Mouse (Mus musculus): ENCODE data around the gene Iapp.
A peak's percentile ranks its signal among the peaks of the same experiment; 100 is the strongest.
"Not testable (repeated sequence)": the region's sequence is repeated elsewhere in the genome, so short reads cannot be mapped to it uniquely, and the experiment has no call there.

Iapp gene

GRCm38 (mm10) chr6:142298098-142298497, at the start of gene Iapp:
Iapp (plus strand) TSS chr6:142298423.
- no peak for DNase-seq

GRCm38 (mm10) chr6:142250738-142251307, 47.4 kb upstream of the Iapp start:
- DNase-seq = not testable (repeated sequence)

DNA sequence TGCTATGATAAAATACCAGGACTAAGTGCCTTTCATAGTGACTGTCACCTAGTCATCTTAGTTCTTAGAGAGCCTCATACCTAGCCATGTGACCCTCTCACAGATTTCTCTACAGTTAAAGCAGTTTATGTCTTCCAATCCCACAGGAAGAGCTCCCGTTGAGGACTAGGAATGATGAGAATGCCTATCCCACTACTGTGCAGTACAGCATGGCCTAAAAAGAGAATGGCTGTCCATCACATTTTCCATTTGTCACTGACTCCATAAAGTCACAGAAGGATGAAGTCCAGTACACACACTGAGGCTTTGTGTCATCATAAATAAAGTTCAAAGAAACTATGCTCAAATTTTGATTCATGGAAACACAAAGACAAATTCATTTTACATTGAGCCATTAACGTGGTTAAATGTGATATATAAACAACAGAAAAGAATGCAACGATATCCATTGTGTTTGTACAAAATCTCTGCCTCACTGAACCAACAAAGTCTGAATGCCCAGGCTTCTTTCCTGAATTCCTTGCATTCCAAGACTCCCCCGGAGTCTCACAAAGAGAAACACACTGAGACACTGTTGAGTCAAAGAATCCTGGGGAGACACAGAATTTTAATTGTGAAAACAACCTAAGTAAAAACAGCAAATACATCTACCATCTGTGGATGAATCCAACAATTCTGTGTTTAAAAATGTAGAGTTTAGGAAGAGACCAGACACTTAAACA, 22.3 kb upstream of the Iapp start:
- no peak for DNase-seq

DNA sequence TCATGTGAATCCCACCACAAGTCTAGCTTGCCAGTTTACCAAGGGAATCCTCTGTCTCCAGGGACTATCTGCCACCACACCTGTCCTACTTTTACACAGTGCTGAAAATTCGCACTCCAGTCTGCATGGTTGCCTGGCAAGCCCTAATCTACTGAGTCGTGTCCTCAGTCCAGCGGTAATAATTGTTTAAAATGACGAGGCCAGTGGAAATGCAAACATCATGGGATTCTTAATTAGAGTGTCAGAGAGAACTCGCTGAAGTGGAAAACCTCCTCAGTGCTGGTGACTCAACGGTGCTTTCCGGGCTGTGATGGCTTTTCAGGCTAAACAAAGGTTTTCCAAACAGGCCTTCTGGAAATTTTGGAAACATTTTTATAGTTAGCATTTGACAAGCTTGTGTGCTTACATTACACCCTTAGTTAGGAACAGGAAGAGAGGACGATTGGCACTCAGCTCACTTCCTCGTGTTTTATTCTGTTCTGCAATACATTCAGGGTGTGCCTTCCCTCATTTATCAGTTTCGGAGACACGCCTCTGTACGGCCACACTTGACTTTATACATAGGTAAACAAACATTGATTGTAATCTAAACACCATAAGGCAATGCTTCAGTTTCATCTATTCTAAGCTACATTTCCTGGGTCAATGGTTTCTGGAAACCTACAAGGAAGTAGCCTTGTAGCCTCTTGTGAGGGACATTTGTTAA, 8.7 kb upstream of the Iapp start:
- no peak for DNase-seq

- no peak for DNase-seq
Measured at GRCm38 (mm10) chr6:142305076-142305475, 6.9 kb downstream of the Iapp start.

DNA sequence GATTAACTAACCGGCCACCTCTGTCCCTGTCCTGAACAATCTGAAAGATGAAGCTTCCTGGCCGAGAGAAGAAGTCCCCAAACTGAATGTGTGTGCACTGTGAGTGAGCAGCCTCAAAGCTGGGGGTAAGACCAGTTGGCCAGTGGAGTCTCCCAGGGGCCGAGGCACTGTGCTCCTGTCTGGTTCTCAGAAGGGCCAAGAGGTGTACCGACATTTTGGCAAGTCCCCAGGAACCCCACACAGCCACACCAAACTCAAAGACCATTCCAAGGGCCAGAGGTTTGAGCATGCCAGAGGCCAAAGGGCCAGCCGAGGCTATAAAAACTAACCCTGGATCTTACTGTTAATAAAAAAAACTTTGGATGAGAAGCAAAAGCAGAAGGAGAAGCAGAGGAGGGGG, 16.1 kb downstream of the Iapp start:
- DNase-seq = no peak

DNA sequence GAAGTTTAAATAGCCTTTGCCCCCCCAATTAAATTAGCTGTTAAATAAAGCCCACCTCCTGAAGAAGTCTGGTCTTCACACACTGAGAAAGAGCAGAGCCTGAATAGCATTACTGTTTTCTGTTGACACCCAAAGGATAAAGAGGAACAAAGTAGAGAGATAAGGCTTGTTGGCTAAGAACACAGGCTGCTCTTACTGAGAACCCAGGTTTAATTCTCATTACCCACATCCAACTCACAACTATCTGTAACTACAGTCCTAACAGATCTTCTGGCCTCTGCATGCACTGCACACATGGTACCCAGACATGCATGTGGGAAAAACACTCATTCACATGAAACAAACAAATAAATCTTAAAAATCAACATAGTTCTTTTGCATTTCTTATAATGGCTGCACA, 18.9 kb downstream of the Iapp start:
- DNase-seq = no peak

- no peak for DNase-seq
Measured at GRCm38 (mm10) chr6:142322881-142323280, 24.7 kb downstream of the Iapp start, which contains the start of gene Slco1a5. Slco1a5 (minus strand) TSS chr6:142322981.

- no peak for DNase-seq
Measured at GRCm38 (mm10) chr6:142326598-142326997, 28.4 kb downstream of the Iapp start.

DNA sequence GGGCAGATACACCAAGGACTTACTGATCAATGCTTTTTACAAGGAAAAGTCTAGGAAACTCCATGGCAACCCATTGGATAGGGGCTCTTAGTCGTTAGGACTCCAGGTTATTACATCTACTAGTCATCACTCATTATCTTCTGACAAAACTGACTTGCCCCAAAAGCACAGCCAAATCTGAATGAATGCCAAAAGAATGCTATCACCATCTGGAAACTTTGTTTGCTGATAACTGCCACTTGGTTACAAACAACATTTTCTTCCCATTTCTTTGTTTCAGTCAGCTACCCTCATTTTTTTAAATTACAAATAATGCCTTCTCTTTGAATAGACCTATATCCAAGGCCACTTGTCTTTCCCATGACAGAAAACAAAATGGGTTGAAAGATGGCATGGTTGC, 31.0 kb downstream of the Iapp start:
- DNase-seq = no peak

DNA sequence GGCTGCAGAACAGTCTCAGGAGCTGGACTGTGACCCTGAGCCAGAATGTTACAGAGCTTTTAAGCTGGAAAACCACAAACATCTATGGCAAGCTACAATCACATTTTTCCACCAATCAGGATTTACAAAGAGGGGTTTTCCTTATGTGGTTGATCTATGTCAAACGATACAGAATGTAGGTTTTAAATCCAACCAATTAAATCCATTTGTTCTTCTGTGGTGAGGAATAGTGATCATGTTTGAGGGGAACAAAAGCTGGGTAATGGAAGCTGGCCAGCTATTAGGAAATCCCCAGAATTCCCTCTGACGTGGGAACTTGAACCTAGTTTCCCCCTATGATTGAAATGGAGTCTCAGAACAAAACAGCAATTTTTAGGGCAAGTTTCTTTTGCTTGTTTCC, 40.7 kb downstream of the Iapp start:
- no peak for DNase-seq

- no peak for DNase-seq
Measured at GRCm38 (mm10) chr6:142339576-142339975, 41.4 kb downstream of the Iapp start.

DNA sequence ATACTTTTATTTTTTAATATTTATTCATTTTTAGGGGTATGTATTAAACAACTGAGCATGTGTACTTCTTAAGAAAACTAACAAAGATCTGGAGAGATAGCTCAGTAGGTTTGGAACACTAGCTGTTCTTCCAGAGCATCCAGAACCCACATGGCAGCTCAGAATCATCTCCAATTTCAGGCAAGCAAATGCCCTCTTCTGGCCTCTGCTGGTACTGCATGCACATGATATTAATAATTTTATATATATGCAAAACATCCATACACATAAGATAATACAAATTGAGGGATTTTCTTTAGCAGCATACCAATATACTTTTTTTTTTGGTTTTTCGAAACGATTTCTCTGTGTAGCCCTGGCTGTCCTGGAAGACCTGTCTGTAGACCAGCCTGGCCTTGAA, 45.3 kb downstream of the Iapp start:
- peak; percentile 71 to 77 for DNase-seq

GRCm38 (mm10) chr6:142345440-142346038, 47.3 kb downstream of the Iapp start, which contains the start of gene Pyroxd1:
Pyroxd1 (plus strand) TSS chr6:142345654.
- DNase-seq = peak; percentile 87 to 89

GRCm38 (mm10) chr6:142346181-142347110, 48.2 kb downstream of the Iapp start:
- no peak for DNase-seq

- DNase-seq = peak; percentile 14 to 19
Measured at GRCm38 (mm10) chr6:142347431-142348385, 49.5 kb downstream of the Iapp start.

- not testable (repeated sequence) for DNase-seq
Measured at GRCm38 (mm10) chr6:142352099-142352498, 53.9 kb downstream of the Iapp start.
